Mouse (Mus musculus) cerebellum, postnatal 25 days (tissue): ENCODE measurements around the gene Cdk4.

Experiments
- DNase-seq, 2 experiments: peaks; one replicate each; pipeline ENCODE4 v3.0.0; 2021; ENCODE audit warnings: mixed read lengths in 2 of 2

Cdk4 gene

DNA sequence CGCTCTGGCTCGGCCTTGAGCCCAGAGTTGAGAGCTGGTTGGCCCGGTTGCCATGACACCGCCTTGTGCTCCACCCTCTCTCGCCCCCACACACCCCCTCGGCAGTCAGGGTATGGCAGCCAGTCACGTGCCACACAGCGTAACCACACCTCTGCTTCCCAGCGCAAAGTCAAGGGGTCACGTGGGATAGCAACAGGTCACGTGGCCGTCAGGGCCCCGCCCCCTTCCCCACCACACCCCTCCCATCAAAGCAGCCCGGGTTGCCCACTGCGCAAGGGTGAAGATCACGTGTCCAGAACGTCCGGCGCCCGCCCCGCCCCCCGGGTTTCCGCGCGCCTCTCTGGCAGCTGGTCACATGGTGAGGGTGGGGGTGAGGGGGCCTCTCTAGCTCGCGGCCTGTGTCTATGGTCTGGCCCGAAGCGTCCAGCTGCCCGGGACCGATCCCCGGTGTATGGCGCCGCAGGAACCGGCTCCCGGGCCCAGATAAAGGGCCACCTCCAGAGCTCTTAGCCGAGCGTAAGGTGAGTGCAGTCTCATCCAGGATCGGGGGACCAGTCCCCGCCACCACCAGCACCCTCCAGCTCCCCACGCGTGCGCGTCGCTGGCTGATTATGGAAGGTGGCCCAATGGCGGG, at the start of gene Cdk4:
Gene Cdk4 (plus strand): TSS at position 296 of the 634 bp plus-strand sequence.
- DNase-seq = peak; percentile 100

DNA sequence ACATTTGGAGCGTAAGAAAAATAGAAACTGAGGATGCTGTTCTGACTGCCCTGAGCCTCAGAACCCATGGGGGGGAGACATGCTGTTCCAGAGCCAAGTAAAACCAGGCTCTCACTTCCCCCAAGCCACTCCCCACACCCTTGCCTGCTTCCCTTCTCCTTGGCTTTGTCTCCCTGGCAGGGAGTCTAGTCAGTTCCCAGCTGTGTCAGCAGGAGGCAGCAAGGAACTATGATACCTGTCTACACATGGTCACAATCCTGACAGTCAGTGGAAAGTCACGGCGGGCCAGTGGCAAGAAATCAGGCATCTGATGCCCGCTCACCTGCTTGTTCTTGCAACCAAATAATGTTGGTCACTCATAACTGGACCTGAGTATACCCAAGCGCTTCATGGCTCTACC, 46.8 kb upstream of the Cdk4 start:
- DNase-seq = no peak

DNA sequence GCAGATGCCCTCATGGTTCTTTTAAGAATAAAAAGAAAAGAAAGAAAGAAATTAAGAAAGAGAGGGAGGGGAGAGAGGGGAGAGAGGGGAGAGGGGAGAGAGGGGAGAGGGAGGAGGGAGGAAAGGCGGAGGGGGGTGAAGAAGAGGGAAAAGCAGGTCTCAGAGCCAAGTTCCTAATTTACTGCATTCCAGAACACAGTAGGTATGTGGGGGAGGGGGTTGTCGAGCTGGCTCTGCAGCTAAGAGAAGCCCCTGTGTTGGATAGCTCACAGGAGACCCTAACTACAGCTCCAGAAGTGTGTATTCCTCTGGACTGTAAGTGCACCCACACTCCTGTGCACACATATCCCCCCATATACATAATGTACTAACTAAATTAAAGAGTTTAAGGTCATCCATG, 46.3 kb upstream of the Cdk4 start:
- no peak for DNase-seq

DNA sequence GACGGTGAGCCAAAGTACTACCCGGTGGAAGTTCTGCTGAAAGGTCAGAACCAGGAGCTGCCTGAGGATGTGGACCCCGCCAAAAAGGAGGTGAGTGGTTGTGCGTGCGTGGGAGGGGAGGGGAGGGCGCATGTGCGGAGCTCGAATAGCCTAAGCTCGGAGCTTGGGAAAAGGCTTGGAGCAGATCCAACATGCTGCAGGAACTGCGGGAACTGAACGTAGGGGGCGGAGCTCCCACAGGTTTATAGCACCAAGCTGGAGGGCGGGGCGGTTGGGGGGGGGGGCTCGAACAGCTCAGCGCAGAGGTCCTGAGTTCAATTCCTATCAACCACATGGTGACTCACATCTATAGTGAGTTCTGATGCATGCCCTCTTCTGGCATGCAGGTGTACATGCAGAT, 44.9 kb upstream of the Cdk4 start:
- DNase-seq = no peak

DNA sequence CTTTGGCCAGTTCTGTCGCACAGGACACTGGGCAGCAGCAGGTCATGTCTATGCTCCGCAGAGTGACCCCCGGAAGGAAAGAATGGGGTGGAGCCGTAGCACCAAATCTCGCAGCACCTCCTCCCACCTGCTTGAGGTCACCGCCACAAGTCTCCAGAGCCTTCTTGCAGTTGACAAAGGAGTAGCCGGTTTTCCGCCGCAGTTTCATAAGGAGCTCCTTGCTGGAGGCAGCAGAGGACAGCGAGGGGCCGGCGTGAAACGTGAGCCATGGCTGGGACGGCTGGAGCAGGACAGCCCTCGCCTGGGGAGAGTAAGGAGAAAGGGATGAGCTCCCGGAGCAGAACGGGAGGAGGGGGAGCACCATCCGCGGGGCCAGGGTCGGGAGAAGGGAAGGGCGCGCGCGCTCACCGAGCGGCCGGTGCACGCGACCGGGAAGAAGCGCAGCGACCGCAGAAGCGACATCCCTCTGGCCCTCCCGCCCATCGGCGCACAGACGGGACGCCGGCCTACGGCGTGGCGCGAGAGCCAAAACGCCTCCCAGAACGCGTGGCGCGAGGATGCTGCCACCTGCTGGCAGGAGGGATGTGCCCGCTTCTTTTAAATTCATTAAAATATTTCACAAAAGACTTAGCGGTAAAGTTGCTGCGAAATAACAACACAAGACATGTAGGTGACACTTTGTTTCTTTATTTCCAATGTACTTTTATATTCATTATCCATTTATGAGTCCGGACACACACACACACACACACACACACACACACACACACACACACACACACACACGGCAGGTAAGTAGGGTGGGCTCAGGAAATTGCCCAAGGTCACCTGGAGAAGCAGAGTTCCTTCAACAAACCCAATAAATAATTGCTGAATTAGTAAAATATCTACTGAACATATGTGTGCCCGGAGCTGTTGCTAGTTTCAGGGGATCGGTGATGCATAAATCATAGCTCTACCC, 32.7 kb upstream of the Cdk4 start, which contains the start of gene Tsfm:
Gene Tsfm (minus strand): TSS at position 505 of the 961 bp plus-strand sequence.
- DNase-seq = peak; percentile 96 to 98

DNA sequence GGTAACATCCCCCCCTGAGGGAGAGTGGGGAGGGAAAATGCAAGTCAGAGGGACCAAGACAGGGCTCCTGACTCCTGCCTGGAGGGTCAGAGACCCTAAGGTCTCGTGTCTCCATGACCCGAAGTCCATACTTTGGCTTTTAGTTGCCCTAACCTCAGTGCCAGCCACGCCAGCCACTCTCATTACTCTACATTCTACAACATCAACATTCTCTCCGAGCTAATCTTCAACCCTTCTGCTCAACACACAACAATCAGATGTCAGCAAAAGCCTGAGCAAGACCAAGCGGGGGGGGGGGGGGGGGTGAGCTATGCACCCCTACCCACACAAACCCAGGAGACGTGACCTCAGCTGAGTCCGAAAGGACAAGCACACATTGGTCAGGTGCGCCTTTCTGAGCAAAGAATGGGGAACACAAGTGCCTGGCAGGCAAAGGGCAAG, 30.0 kb upstream of the Cdk4 start:
- DNase-seq = no peak

DNA sequence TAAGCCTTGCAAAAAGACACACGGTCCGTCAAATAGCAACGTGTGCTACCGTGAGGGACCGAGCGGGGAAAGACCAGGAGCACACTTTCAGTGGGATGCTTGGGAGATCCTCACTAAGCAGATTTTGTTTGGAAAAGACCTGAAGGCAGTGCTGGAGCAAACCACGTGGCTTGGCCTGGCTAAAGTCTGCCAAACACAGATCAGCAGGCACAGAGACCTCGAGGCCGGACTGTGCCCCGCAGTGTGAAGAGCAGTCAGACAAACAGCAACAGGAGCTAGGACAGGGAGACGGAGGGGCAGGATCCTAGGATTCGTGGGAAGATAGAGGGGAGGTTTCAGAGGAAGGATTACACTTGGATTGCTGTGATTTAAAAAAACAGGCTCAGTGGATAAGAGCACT, 27.1 kb upstream of the Cdk4 start:
- DNase-seq = no peak

DNA sequence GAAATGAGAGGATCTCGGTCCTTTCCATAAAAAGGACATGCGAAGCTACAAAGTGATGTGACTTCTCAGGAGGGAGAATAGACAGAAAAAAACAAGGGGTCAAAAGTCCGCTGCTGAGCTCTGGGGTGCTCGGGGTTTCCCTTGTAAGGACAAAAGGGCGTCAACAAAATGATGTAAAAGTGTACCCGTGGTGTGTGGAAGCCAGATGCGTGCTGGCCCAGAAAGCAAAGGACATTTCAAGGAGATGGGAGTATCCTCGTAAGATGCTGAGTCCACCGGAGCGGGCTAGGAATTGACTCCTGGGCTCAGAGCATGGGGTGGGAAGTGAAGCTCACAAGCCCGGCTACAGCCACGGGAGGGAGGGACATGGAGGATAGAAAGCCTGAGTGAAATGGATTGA, 25.7 kb upstream of the Cdk4 start:
- no peak for DNase-seq

DNA sequence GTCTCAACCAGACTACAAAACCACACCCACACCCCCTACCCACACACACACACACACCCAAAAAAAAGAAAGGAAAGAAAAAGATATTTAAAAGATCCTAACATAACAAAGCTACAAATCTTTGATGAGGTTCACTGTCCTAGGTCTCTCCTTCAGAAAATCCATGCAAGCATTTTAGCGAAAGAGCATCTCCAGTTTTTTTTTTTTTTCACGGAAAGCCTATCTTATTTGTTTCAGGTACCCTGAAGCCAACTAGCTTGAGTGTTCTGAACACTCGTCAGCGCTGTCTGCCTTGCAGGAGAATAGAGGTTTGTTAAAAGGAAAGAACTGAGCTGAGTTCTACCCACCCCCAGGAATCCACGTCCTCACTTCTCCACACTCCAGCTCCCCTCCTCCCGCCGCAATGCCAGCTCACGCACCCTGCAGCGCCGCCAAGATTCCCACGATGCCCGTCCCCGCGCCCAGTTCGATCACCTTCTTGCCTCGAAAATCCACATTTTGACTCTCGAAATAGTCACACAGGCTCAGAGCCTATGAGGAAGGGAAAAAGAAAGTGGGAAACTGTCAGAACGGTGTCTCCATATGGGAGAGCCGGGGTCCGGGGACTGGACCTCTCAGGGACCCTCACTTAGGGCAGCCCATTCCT, 22.6 kb upstream of the Cdk4 start:
- peak; percentile 41 to 59 for DNase-seq

DNA sequence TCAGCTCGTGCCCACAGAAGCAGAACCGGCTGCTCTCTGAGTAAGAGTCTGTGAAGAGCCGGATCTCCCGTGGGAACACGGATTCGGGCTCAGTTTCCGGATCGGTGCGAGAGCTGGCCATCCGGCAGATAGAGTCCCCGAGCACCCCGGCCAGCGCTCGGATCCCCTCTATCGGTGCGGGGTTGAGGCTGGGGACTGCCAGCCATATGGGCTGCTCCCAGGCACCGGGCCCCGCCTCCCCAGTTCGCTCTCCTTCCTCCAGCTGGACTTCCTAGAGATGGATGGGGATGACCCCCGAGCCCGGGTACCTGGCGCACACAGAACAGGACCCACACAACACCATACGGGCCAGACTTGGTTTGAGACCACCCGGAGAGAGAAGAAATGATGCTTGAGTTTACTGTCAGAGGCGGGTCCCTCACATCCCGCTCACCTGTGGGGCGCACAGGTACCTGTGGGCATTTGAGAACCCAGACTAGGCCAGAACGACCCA, 22.0 kb upstream of the Cdk4 start, which contains the start of the genes Mettl1 and Eef1akmt3:
Gene Mettl1 (plus strand): TSS at position 141 of the 493 bp plus-strand sequence.
Gene Eef1akmt3 (minus strand): TSS at position 240 of the 493 bp plus-strand sequence.
- DNase-seq = peak in 1 of 2 experiments; percentile 72

DNA sequence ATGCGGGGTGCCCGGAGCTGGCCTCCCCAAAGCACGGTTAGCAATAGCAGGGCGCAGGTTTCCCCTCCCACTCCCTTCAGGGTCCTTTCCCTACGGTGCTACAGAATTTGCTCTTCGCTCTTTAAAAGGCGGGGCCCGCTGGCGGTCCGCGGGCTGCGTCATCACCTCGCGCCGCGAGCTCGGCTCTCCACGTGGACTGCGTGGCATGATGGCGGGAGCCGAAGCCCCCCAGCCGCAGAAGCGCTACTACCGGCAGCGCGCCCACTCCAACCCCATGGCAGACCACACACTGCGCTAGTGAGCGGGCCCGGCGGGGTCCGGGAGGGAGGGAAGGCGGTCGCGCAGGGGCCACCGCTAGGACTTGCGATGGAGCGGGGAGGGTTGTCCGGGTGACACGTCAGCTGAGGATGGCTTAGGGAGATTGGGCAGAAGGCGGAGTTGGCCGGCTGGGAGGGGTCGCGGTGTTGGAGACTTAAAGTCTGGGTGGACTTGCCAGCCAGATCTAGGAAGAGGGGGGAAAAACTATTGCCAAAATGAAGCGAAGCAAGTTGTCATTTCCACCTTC, 21.5 kb upstream of the Cdk4 start:
- DNase-seq = peak; percentile 94 to 95

DNA sequence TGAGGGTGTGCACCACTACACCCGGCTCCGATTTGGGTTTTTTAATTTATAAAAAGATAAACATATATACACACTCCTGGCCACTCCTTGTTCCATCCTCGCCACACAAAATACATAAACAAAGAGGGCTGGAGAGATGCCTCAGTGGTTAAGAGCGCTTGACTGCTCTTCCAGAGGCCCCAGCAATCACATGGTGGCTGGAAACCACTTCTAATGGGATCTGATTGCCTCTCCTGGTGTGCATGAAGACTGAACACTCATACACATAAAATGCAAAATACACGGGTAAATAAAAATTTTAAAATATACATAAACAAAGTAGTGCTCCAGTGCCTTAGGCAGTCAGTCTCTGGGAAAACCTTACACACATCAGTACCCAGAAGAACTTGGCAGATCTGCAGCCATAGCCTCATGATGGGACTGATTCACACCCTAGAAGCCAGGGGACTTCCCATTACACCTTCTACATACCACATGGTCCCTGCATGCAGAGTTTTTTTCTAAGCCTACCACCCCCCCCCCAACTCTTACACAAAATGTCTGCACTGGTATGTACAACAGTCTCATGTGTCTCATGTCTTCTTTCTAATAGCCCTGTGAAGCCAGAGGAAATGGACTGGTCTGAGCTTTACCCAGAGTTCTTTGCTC, 20.7 kb upstream of the Cdk4 start:
- DNase-seq = no peak

DNA sequence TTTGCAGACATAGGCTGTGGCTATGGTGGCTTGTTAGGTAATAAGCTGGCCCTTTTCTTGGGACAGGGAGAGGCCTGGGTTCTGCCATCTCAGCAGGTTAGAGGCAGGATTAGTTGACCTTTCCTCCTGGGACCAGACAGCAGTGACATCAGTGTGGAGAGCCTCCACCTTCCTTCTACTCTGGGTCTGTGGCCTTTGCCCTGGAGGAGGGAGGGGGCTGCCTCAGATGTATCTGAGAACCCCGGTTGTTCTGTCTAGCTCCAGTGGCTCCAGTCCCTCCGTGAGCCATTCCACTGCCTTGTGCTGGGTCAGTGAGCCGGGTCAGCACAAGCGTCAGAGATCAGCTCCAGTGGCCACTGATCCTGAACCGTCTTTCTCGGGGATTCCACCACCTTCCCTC, 20.1 kb upstream of the Cdk4 start:
- no peak for DNase-seq

DNA sequence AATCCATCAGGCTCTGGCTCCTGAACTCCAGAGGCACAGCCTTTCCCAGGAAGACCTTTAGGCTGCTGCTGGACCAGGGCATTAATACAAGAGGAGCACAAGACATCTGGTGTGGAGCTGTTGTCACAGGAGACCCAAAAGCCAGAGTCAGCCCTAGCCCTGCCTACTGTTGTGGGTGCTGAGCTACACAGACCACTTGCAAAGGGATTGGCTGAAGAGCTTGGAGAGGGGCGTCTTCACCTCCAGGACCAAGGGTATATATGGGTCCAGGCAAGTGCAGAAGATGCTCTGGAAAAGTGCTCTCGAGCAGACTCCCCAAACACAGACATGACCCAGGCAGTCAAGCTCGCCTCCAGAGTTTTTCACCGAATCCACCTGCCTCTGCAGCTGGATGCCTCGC, 15.4 kb upstream of the Cdk4 start, which contains the start of gene Cyp27b1:
Gene Cyp27b1 (plus strand): TSS at position 297 of the 400 bp plus-strand sequence.
- DNase-seq = no peak

DNA sequence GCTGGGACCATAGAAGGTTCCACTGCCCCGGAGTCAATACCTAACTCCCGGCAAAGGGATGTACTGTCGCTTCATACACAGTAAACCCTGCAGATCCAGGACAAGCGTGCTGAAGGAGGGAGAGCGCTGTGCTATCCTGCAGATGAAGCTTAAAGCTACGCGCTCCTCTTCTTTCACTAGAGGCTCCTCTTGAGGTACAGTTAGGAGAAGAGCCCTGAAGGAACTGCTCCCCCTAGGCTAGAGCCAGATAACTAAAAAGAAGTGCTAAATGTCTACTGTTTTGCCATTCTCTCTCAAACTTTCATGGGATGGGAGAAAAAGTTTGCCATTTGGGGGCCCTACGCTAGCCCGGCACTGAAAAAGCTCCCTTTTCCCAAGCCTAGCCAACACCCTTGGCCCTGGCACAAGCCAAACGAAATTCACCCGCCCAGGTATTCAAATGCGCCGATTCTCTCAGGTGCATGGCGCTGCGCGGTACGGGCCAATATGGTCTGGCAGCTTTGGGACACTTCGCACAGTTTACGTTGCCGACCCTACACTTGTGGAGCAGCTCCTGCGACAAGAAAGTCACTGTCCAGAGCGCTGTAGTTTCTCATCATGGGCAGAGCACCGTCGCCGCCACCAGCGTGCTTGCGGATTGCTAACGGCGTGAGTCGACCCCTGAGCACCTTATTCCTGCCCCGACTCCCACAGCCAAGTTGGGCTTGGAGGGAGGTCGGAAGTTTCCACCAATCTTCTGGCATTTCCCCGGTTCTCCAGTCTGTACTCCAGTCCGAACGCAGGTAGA, 14.5 kb upstream of the Cdk4 start:
- DNase-seq = no peak

DNA sequence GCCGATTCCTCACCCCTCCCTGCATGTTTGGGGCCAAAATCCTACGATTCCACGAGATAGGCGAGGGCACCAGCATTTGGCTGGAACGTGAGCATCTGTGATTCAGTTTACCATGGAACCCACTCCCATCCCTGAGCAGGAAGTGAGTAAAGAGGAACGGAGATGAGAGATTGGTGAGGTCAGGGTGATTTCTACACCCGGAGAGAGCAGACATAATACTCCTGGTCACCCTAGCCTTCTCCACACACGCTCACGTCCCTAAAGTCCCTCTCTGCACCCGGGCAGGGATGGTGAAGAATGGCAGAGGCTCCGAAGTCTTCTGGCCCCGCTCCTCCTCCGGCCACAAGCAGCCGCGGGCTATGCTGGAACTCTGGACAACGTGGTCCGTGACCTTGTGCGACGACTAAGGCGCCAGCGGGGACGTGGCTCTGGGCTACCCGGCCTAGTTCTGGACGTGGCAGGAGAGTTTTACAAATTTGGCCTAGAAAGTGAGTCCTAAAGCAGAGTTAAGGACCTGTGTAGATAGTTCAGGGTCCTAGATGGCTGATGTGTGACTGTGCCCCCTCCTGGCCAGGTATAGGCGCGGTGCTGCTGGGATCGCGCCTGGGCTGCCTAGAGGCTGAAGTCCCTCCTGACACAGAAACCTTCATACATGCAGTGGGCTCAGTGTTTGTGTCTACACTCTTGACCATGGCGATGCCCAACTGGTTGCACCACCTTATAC, 13.8 kb upstream of the Cdk4 start:
- DNase-seq = peak in 1 of 2 experiments; percentile 47

DNA sequence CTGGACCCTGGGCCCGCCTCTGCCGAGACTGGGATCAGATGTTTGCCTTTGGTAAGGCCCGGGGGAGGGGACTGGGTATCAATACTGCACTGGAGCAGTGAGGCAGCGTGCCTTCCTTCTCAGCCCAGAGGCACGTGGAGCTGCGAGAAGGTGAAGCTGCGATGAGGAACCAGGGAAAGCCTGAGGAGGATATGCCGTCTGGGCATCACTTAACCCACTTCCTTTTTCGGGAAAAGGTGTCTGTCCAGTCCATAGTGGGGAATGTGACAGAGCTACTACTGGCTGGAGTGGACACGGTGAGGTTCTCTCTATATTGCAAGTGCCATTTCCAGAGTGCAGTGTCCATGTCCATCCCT, 13.2 kb upstream of the Cdk4 start:
- DNase-seq = no peak

DNA sequence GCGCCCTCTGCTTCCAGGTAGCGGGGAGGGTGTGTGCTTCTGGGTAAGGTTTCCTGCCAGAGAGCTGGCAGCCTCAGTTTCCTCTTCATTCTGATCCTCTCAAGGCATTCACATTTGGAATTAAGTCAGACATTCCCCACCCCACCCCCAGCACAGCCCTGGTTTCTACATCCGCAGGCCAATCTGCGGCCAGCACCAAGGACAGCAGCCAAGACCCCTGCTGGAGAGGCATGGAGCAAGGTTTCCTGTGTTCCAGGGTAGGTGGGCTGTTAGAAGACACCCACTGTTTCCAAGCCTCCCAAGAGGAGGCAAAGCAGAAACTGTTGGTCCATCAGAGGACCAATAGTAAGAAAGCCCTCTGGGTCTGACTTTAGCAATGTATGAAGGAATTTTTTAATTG, 8.7 kb upstream of the Cdk4 start:
- DNase-seq = peak in 1 of 2 experiments; percentile 50

DNA sequence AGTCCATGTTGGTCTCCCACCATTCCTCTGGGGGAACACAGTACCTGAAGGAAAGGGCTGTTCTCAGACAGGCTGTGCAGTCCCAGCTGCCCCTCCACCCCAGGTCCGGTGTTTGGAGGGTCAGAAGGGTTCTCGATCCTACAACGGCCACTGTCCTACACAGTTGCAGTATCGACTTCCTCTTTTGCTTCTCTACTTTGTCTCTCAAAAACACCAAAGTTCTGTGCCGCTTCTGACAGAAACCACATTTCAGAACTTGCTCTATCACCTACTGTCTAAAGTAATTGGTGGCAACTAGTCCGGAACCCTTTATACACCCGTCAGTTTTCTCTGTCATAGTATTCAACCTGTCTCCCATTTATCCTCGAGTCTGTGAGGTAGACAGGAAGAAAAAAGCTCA, 7.9 kb upstream of the Cdk4 start:
- no peak for DNase-seq

DNA sequence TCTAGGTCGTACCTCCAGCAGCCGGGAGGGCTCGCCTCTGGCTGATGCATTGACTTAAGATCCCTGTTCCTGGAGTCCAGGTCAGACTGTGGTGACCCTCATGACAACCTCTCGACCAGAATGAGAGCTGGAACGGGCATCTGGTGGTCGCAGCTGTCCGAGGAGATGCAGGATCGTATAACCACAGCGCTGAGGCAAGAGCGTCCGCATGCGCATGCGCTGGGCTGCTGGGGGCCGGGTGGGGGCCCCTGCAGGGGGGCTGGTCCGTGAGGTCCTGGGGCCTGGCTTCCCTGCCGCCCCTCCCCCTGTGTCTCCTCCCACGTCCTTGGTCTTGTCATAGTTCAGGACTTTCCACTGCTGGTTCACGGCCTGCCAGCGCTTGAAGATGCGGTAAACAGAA, 6.8 kb upstream of the Cdk4 start:
- DNase-seq = peak in 1 of 2 experiments; percentile 39

DNA sequence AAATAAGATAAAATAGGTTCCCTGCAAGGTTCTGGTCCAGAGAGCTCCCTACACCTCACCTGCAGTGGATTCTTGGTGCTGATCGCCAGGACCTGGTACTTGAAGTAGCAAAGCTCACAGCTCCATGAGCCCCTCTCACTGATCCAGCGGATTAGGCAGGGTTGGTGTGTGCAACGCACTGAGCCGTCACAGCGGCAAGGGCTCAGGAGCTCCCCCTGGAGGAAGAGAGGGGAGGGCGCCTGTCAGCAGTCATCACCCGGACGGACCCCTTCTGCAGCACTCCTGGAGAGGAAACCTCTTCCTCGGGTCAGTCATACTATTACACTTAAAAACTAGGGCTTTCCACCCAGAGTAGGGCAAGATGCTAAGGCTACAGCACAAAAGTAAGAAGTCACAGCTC, 5.2 kb upstream of the Cdk4 start:
- peak; percentile 83 to 89 for DNase-seq
